Mouse (Mus musculus) lung, postnatal 10 days (tissue): ENCODE data around the gene Wnk4.

Experiments used
- DNase-seq: peaks from one replicate; pipeline ENCODE4 v3.0.0; 2021

Gene Wnk4

DNA sequence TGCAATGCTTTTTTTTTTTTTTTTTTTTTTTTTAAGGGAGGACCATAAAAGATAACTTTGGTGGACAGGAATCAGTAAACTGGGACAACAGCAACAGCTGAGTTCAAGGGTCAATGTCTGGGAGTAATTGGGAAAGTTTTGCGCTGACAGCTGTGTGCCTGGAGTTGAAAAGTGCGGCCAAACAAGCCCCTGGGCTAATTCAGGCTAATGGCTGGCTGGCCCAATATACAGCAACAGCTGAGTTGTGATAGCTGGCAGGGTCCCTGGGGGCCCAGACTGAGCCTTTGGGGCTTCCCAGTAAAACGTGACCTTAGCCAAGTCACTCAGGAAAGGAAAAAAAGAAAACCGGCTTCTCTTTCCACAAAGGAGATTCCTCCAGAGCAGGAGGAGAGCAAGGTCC is 15.3 kb upstream of the Wnk4 start:
- peak; percentile 54 for DNase-seq

- peak; percentile 90 for DNase-seq
Measured at GRCm38 (mm10) chr11:101245855-101246701, 14.3 kb upstream of the Wnk4 start, which contains the start of gene Ramp2. Ramp2 (plus strand) TSS chr11:101246028.

- no peak for DNase-seq
Measured at GRCm38 (mm10) chr11:101246702-101247012, 13.7 kb upstream of the Wnk4 start.

DNA sequence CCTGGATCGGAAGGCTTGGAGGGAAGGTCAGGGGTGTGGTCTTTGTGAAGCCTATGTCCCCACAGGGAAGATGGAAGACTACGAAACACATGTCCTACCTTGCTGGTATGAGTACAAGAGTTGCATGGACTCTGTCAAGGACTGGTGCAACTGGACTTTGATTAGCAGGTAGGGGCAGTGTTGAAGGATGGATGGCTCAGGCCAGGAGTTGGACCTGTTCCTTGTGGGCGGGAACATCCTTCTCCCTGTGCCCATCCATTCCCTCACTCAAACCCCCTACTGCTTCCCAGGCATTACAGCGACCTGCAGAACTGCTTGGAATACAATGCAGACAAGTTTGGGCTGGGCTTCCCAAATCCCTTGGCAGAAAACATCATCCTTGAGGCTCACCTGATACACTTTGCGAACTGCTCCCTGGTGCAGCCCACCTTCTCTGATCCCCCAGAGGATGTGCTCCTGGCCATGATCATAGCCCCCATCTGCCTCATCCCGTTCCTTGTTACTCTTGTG is 12.8 kb upstream of the Wnk4 start:
- no peak for DNase-seq

- peak; percentile 80 for DNase-seq
Measured at GRCm38 (mm10) chr11:101248258-101248994, 11.9 kb upstream of the Wnk4 start.

DNA sequence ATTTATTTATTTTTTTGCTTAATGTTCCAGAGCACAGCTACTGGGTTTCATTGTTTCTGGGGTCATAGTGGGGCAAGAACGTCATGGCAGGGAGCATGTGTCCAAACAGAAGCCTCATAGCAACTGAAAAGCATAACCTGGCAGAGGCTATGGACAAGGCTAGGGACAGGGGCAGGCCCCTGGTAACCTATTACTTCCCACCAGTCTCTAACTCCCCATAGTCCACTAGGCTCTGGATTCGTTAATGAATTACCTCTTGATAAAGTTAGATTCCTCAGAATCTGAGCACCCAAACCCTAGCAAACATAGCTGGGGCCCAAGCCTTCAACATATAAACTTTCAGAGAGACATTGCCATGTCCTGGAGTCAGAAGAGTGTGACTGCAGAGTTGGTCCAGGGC is 9.3 kb upstream of the Wnk4 start:
- DNase-seq: no peak

GRCm38 (mm10) chr11:101252941-101253340 is 7.4 kb upstream of the Wnk4 start:
- no peak for DNase-seq

DNA sequence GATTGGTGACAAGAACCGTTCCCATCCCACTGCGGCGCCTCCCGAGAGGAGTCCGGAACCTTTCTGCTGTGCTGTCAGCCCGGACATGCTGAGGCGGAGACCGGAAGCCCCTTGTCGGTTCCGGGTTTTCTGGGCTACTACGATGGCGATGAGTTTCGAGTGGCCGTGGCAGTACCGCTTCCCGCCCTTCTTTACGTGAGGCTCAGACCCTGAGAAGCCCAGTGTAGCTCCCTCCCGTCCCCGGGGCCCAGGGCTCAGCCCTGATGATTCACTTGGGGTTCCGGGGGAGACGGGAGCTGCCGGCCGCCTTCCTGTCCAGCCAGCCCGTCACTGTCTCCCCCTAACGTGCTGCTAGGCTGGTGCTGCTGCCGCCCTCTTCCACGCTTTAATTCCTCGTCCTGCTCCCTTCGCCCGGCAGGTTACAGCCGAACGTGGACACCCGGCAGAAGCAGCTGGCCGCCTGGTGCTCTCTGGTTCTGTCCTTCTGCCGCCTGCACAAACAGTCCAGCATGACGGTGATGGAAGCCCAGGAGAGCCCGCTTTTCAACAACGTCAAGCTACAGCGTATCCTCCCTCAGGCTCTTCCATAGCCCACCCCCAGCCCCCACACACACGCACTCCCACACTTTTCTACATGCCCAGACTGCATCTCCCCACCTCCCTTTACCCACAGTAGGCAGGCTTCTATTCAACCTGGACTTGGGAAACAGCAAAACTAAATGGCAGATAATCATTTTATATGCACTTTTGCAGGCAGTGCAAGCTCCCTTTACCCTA is 6.6 kb upstream of the Wnk4 start, which contains the start of gene Vps25:
Gene Vps25 (plus strand): TSS at position 95 of the 777 bp plus-strand sequence.
- peak; percentile 92 for DNase-seq

DNA sequence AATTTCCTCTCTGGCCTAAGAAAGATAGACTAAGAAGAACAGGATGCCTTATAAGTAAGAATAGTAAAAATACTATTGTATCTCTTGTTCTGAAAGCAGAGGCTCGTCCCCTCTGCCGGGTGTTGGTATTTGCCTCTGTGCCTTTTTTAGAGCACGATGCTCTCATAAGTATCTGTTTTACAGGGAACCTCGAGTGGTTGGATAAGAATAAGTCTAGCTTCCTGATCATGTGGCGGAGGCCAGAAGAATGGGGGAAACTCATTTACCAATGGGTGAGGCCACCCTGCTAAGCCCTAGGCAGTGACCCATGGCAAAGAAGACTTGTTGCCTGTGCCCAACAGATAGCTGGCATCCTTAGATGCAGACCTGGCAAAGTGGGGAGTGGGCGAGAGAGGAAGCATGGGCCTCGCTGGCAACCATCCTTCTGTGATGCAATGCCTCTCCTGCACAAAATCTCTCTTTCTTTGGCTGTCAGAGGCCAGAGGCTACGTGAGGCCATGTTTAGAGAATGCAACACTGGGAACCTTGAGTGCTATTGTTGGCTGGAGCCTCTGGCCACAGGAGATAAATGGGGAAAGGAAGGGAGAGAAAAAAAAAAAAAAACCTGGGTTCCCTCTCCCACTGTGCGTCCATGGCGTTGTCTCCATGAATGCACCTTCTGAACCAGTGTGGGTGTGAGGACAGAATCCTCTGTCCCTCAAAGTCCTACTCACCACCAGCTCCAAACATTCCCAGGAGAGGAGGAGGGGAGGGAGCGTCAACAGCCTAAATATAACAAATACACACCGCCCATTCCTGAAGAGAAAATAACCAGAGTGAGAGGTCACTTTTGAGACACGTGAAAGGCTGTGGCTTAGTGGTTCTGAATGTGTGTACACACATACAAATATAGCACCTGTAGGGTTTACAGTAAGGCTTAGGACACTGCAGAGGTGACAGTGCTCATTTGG is 4.3 kb upstream of the Wnk4 start:
- DNase-seq: no peak

DNA sequence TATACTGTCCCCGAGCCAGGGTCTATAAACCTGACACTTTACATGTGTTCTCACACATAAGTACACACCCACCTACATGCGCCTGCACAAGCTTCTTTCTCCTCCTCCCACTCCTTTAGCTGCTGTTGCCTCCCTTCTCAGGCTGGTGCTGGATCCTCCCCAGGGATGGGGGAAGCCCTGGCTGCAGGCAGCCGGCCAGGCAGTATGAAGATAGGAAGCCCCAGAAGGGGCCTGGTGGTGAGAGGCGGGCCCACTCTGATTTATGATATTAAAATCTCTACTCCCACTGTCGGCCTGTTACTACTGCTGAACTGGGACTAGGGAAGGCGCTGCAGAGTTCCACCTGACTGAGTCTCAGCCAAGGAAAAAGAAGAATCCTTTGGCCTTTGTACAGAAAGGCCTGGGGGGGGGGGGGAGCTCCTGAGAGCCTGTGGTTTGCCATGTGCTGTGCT is 1.1 kb upstream of the Wnk4 start:
- no peak for DNase-seq

- no peak for DNase-seq
Measured at GRCm38 (mm10) chr11:101260826-101261380, 536 bp downstream of the Wnk4 start.

GRCm38 (mm10) chr11:101262272-101262967 is 2.1 kb downstream of the Wnk4 start:
- no peak for DNase-seq

GRCm38 (mm10) chr11:101263138-101263988 is 3.0 kb downstream of the Wnk4 start:
- DNase-seq: no peak

GRCm38 (mm10) chr11:101263989-101264280 is 3.6 kb downstream of the Wnk4 start:
- DNase-seq: no peak

DNA sequence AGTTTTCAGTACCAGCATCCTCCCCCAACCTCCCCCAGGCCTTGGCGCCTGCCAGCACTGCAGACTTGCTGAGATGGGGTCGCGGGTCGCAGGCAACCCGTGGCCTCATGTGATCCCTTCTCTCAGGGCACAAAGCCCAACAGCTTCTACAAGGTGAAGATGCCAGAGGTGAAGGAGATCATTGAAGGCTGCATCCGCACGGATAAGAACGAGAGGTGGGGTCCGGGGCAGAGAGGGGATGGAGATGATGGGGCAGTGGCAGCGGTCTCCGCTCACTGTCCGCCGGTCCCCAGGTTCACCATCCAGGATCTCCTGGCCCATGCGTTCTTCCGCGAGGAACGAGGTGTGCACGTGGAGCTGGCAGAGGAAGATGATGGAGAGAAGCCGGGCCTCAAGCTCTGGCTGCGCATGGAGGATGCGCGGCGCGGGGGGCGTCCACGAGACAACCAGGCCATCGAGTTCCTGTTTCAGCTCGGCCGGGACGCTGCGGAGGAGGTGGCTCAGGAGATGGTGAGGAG is 4.6 kb downstream of the Wnk4 start:
- no peak for DNase-seq

DNA sequence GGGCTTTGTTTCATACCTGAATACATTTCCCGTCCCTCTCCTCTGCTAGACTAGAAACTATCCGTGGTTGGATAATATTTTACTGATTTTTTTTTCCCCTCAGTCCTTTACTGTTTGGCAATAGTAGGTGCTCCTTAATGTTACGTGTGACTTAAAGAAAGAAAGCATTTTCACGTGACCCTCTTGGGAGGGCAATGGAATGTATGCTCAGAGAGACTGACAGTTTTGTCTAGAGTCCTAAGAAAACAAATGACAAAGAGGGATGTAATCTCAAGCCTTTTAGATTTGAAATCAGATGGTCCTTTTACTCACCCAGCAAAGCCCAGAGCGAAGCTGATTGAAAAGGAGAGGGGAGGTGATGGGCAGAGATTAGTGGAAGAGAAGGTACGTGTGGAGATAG is 5.5 kb downstream of the Wnk4 start:
- no peak for DNase-seq

GRCm38 (mm10) chr11:101269577-101270116 is 9.3 kb downstream of the Wnk4 start:
- no peak for DNase-seq

DNA sequence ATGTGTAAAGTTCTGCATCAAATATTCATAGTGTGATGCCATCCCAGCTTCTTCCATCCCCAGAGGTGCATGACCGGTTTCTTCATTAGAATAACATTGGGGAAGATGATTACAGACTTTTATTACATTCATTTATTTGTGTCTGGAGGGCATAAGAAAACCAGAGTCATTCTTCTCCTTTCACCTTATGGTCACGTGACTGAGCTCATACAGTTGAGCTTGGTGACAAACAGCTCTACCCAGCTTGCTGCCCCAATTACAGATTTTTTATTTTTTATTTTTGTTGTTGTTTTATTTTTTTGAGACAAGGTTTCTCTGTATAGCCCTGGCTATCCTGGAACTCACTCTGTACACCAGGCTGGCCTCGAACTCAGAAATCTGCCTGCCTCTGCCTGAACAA is 12.1 kb downstream of the Wnk4 start:
- no peak for DNase-seq

GRCm38 (mm10) chr11:101275309-101275708 is 14.9 kb downstream of the Wnk4 start:
- DNase-seq: no peak
